Mouse (Mus musculus) spleen, adult 2 months (tissue): ENCODE measurements around the gene Gm9945.

Source experiments
- CTCF ChIP-seq: fragments of 200-500 bp; IDR thresholded peaks from 2 replicates; pipeline ENCODE4 v1.5.1; 2011; ENCODE audit warnings: mild to moderate bottlenecking, inconsistent platforms; ENCODE audit not compliant: insufficient read depth, insufficient read length, insufficient replicate concordance; ENCODE audit errors: extremely low read depth
- POLR2A ChIP-seq: fragments of 200-500 bp; IDR thresholded peaks from 2 replicates; pipeline ENCODE4 v1.6.1; 2011; ENCODE audit warnings: low read depth, low read length, inconsistent platforms

- TF ChIP-seq CTCF (no peak), POLR2A (no peak)
Measured at GRCm38 (mm10) chr11:53496946-53497345, 17.0 kb downstream of the Gm9945 start.
